Mouse (Mus musculus) inflammation-experienced regulatory T-cells, adult 6 months (primary cell): ENCODE results near the gene Vps8. TPM values are rescaled to one million over a fixed set of nuclear protein-coding genes. Genes with fewer than 3 reads are reported as not detected.
"Not testable (repeated sequence)": the region's sequence is repeated elsewhere in the genome, so short reads cannot be mapped to it uniquely, and the experiment has no call there.

Source experiments
- ATAC-seq: one replicate; pipeline ENCODE4 v1.8.0; 2017
- polyA plus RNA-seq, 3 experiments: library from polyadenylated mRNA; unstranded; fragments of 100-300 nt; shearing (Covaris generic); gene quantifications; one replicate each; pipeline ENCODE4 v1.2.1; 2017

The Vps8 gene
- polyA plus RNA-seq, 3 experiments from 2014 or later = 9.4 to 15.8 (median 12.9) TPM

DNA sequence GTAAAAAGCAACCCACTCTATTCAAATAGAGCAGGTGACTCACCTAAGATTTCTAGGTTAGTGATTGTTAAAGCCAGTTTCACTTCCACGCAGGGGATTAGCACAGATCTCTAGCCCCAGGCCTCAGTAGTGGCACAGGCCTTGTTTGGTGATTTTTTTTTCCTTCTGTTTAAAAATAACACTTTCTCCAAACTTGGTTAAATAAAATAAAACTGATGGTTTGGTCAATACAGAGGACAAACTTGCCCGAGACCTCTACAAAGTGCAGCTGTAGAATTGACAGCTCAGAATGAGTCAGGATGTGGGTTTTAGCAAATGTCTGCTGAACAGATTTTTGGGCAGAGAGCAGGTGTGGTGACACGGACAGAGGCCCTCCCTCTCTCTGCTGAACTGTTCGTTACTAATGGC, 208.9 kb downstream of the Vps8 start:
- ATAC-seq = peak; percentile 80

DNA sequence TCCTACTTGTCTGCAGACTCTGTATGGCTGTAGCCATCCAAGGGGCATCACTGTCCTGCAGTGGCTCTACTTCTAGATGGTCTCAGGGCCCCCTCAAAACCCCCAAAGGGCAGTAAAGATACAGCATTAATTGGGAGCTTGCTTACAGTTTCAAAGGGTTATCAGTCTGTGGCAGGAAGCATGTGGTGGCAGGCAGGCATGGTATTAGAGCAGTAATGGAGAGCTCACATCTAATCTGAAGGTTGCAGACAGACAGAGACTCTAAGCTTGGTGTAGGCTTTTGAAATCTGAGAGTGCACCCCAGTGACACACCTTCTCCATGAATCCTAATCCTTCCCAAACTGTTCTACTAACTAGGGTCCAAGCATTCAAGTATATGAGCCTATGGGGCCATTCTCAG, 211.5 kb downstream of the Vps8 start:
- ATAC-seq = no peak

DNA sequence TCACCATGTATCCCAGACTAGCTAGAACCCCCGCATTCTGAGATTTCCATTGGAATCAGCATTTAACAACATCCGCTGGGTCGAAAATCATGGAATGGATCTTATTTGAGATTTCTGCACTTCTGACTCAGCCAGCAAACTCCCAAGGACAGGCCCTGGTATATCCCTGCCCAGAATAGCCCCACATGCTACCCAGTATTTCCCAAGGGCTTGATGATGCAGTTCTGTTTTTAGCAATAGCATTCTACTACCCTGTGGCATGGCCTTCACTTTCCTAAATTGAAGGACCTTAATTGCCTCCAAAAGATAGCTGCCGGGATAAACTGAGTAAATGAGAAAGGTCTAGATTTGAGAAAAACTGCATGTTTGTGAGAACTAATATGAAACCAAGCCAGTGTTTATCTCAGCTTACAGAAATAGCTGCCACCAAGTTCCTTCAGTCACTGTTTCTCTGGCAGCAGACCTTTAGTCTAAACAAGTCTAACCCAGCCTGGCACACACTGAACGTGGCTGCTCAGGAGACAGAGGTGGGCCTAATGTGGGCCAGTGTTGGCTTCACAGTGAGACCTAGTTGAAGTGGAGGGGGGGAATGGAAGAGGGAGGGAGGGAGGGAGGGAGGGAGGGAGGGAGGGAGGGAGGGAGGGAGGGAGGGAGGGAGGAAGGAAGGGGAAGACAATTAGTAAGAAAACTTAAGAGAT, 213.4 kb downstream of the Vps8 start:
- no peak for ATAC-seq

DNA sequence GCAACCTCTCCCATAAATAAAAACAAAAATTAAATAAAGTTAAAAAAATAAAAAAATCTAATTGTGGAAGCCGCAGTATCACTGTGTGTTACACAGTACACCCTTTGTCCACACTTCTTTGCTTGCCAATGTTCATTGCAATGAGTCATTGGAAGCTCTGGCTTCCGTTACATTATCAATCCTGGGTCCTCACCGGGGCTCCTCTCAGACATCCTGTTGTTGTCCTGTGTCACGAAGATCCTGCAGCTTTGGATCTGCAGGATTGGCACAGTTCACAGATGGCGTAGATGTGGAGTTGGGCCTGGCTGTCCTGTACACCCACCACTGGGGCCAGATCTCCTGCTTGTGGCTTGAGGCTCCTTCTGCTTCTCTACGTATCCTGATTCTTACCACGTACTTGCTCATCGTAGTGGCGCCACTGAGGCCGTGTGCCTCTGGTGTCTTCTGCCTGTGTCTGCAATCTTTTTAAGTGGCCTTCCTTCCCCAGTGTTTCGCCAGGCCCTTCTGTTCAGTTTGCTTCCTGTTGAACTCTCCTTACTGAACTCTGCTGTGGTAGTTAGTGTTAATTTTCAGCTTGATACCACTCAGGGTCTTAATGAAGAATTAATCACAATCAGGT, 214.4 kb downstream of the Vps8 start:
- no peak for ATAC-seq

DNA sequence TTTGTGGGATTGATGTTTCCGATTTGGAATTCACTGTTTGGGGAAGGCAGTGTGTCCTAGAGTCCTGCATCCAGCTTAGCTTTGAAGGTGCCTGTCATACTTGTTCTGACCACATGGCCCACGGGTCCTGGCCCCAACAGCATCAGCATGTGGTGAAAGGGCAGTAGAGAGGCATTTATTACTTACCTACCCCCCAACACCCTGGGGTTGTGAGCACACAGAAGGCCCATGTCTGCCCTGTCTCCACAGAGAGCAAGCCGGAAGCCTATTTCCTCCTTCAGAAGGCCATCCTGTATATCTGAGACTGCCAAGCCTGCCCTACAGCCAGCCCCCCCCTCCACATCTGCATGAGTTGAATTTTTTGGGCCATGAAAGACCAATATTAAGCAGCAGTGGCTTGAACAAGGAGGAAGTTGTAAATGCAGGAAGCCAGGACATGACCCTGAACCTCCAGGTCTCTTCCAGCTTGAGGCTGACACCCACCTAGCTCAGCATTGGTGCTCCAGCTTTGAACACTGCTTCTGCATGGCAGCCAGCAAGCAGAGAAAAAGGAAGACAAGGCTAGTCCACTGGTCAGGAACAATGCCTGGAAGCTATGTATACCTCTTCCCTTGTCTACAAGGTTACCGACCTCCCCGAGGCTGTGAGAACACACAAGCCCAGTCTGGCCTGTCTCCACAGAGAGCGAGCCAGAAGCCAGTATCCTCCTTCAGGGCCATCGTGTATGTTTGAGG, 218.0 kb downstream of the Vps8 start:
- no peak for ATAC-seq

DNA sequence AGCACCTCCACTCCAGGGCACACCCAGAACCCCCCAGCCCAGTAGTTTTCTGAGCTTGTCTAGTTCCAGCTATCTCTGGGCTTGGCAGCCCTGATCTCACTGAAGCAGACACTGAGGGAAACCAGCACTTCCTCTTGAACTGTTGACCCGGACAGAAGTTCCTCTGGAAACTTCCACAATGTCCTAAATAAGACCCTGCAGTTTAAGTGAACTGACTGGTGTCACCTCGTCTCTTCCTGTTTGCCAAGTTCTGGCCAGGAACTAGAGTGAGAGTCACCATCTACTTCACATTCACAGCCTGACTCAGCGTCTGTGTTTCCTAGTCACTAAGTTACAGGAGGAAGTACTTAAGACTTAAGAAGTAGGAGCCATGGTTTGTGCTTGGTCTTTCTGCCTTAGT, 219.0 kb downstream of the Vps8 start:
- ATAC-seq = peak; percentile 41

DNA sequence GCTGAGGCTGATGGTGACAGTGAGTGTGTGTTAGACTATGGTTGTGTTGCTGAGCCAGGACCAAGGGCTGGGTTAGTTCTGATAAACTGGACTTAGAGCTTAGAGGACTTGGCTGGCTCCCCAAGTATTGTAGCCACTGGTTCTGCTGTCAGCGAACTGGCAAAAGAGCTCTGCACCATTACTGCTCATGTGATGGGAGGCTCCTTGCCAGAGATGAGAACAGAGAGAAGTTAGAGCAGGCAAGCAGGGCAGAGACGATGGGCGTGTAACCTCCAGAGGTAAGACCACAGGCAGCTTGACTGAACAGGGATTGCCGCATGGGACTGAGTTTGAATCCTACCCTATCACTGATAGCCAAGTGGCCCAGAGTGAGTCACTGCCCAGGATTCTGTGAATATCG, 220.0 kb downstream of the Vps8 start:
- no peak for ATAC-seq

DNA sequence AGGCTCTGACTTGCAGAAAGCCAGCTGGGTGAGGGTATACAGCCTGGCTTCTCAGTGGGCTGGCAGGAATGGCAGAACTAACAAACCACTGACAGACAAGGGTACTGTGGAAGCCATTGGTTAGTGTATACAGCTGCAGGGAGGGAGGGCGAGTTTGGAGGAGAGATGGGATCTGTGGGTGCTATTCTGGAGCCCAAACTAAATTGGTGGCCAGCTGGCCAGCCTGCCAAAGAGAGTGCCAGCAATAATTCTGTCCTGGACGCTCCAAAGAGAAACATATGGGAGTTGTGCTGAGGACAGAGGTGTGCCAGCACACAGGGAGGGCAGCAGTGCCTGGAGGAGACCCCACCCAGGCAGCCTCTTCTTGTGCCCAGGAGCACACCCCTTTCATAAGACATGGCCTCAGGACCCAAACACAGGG, 220.7 kb downstream of the Vps8 start:
- ATAC-seq = no peak

DNA sequence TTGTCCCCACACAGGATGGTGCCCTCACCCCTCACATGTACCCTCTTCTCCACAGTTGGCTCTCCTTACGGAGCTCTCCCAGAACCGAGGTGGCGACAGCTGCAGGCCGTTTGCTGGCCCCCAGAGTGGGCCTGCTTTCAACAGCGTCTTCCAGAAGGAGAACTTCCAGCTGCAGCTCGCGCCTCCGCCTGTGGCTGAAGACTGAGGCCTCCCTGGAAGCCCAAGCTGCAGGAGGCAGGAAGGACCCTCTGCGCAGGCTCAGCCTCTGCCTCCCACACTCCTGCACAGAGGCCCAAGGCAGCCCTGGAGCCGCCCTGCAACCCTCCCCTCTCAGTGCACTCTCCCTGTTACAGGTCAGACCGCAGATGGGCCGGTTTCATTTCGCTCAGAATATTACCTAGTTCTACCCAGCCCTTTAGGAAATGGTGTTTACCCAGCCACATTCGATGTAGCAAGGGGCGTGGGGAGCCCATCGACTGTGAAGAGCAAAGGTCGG, 221.2 kb downstream of the Vps8 start:
- ATAC-seq = peak; percentile 78

DNA sequence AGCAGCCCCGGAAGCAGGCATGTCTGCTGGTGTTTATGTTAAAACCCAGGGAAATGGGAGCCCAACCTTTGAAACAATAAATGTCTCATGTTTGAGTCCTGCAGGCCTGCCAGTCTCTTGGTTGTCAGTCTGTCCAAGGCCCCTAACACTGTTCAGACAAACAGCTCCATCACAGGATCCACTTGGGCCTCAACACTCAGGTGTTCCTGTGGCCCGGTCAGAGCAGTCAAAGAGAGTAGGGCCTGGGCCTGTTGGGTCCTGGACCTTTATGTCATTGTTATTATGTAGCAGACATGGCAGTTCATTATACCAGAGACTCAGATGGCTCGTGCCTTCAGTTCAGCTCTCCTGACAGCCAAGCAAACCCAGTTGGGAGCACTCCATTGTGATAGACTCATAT, 221.7 kb downstream of the Vps8 start:
- ATAC-seq = no peak

DNA sequence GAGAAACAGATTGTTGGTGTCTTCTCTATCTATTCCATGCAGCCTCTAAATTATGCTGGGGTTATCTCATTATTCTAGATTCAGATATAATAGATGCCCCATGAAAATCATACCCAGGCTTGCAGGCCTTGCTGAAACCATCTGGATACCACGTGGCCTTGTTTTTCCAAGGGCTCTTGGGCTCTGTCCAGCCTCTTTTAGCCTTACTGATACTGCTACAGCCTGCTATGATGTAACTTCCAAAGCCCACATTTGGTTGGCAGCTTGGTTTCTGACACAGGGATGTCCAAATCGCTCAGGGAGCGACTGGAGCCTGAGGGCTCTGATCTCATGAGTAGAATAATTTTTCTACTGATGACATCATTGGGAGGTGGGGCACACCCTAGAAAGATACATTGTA, 223.0 kb downstream of the Vps8 start:
- ATAC-seq = no peak

DNA sequence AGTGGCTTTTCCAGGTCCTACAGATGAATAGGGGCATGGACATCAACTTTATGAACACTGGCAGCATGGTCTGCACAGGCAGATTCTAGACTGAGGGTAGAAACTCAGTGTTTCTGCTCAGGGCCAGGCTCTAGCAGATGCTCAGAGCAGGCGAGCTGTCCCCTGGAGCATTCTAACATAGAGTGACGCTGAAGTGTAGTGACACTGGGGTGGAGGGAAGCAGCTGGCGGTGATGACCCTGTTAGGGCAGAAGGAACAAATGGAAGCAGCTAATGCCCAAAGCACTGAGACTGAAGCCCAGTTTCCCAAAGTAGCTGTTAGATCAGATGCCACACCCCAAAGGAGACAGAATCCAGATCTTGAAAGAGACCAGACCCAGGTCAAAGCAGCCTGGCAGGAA, 223.6 kb downstream of the Vps8 start:
- ATAC-seq = no peak

DNA sequence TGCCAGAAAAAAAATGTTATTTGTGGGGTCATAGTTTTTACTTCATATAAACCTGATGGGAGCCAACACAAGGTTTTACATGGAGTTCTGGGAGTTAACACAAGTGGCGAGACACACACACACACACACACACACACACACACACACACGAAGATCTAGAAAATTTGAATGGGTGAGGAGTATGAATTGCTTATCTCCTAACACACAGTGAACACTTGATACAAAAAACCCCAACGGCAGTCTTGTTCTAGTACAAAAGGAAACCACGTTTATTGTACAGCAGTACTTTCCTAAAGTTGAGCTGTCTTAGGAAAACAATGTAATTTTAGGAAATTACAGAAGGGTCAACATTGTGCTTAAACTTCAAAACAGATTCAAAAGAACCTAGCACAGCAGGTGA, 225.9 kb downstream of the Vps8 start:
- ATAC-seq = no peak

DNA sequence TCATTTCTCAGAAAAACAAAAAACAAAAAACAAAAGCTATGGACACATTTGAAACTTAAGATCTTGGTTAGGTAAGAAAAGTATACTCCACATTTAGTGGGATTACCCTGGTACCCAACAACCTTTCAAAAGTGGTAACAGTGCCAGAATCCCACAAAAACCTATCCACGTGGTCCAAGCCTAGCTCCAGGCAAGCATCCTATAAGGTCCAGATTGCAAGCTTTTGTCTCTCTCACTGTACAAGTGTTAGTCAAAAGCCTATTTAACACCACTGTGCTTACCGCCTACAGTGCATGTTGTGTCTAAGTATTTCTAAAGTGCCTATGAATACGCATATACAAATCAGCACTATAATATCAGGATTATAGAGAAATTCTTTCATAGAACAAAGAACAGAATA, 227.4 kb downstream of the Vps8 start:
- ATAC-seq = no peak

DNA sequence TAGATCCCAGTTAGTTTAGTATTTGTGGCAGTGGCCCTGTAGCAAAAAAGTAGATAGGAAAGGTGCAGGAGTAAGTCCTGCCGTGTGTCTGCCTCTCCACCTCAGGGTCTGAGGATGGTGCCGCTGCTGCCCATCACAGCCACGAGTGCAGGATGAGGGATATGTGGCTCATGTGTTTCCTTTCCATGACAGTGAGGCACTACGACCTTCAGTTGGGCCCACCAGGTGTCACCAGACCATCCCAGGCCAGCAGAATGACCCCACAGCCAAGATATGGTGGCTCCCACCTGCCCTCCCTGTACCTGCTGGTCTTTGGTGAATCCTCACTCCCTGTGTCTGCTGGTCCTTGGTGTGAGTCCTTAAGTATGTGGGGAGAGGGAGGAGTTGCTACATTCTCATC, 228.2 kb downstream of the Vps8 start:
- ATAC-seq = no peak

DNA sequence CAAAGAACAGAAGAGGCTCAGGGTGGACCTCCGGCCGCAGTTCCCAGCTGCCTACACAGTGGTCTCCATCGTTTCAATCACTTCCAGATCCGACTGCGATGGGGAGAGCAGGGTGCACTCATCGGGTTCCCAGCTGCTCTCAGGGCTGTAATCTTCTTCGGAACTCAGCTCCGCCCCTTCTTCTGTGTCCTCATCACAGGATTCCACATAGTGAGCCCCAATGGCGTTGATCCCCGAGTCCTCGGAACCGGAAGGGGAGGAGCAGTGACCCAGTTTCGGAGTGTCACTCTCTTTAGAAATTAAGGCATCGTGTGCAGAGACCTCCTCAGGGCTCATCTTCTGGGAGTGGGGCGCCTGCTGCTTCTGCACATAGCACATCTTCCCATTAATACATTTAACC, 230.2 kb downstream of the Vps8 start:
- ATAC-seq = no peak

DNA sequence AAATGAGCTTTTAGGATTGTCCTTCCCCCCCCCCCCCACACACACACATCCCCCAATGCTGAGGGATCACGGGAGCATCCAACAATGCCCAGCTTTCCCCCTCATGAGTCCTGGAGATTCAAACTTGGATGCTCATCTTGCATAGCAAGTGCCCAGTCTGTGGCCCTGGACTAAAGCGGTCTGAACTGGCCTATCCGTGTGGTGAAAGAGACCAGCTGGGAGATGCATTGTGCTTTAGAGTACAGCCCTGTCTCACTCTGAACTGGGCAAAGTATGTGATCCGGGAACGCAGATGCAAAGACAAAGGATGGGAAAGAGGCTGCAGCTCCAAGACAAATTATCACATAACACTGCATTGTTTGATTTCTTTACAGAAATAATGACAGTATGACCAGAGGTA, 231.5 kb downstream of the Vps8 start:
- ATAC-seq = no peak

DNA sequence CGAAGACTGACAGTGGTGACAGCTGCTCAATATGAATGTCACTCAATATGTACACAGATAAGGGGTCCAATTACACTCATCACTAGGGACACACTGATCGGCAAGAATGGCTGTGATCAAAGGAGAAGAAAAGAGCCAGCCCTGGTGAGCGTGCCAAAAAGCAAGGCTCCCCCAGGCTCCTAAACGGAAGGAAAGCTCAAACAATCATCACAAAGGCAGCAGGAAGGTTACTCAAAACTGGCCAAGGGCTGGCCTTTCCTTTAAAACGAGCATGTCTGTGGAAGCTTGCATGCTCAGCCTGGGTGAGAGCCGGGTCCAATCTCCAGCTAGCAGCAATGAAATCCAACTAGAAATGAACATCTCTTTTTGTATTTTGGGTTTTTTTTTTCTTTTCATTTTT, 232.4 kb downstream of the Vps8 start:
- ATAC-seq = no peak

DNA sequence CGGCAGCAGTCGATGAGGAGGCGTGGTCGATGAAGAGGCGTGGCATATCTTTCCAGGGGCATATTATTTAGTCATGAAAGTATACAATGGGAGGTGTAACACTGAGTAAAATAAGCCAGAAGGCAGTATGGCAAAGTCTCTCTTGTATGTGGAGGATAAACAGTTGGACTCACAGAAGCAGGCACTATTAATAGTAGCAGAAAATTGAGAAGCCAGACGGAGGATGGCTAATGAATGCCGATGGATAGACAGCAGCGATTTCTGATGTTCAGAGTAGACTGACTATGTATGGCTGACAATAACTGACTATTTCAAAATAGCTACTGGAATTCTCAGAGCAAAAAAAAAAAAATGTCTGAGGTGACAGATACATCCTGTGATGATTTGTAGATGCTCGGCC, 233.0 kb downstream of the Vps8 start:
- no peak for ATAC-seq

DNA sequence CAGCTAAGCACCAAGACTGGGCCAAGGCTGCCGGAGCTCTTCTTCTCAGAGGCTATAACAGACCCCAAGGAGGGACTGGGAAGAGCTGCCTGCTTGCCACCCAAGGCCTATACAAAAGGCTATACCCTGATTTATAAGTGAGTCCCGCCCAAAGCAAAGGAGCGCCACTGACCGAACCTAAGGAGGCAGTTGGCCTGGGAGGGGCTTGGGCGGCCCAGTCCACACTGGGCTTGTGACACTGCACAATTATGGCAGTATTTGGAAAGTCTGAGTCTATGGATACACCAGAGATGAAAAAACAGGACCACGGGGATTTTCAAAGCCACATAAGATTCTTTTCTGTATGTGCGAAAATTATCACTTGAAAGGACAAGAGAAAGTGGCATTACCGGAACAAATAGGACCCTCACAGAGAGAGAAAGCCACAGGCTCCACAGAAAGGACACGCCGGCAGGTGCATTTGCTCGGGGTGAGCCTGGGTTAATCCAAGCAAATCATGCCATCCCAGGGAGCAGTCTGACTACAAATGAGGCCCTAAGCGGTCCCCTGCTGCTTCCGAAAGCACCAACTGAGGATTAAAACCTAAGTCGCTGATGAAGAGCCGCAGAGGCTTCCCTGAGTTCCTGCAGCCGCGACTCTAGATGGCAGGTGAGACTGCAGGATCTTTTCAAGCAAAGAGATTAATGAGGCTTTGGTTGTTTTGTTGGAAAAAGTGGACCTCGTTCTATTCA, 241.9 kb downstream of the Vps8 start:
- ATAC-seq = no peak

DNA sequence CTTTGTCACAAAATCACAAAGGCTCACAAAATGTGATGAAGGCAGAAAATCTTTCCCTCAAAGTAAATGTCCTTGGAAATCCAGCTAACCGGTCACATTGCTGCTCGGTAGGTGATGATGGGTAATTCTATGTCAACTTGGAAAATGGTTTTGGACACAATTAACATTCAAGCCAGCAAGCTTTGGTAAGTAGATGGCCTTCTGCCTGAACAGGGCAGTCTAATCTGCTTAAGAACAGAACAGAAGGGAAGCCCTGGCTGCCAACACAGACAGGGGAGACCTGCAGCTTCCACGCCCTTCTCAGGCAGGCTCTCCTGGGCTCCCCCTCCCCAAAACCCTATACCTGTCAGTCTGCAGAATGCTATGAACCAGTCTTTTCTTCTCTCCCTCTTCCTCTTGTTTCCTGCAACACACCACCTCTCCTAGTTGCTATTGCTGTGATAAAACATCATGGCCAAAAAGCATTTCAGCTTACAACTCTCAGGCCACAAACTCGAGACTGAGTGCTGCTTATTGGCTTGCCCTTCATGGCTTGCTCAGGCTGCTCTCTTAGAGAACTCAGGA, 242.6 kb downstream of the Vps8 start:
- ATAC-seq = no peak

DNA sequence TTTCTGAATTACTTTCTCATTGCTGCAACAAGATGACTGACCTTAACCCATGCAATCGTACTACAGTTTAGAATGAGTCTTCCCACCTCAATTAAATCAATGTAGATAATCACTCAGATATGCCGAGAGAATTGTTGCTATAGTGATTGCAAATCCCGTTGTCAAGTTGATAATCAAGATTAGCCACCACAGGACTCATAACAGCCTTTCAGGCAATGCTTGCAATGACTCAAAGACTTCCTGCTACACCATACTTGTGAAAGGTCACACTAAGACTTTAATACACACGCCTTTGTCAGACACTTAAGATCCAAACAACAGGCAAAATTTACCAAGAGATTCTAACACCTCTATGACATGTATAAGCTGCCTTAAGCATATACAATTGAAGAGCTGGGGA, 249.0 kb downstream of the Vps8 start:
- ATAC-seq = peak; percentile 93

DNA sequence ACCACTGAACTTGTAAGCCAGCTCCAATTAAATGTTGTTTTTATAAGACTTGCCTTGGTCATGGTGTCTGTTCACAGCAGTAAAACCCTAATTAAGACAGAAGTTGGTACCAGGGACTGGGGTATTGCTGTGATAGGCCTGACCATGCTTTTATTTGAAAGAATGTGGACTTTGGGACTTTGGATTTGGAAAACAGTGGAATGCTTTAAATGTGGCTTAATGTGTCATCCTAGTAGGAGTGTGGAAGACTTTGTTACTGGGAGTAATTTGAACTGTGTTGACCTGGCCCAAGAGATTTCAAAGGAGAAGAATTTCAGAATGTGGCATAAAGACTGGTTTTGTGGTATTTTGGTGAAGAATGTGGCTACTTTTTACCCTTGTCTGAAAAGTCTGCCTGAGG, 250.1 kb downstream of the Vps8 start:
- not testable (repeated sequence) for ATAC-seq
